Mouse (Mus musculus): ENCODE measurements at regions not wholly inside any gene's neighbourhood (a gene's known extent, or its start where the extent isn't known, plus 50 kb on each side); places are given as distances from the start of the nearest gene placed in this dataset.
"Not testable (repeated sequence)": the region's sequence is repeated elsewhere in the genome, so short reads cannot be mapped to it uniquely, and the experiment has no call there.

GRCm38 (mm10) chr9:5718585-5718984 is 373.4 kb downstream of the Casp12 start:
- H3K9ac ChIP-seq (replicated peaks; ENCODE audit: low read length); H3K4me3 ChIP-seq (ENCODE audit: low read depth, low read length); H3K27ac ChIP-seq (replicated peaks; ENCODE audit: low read depth, low read length); H3K27me3 ChIP-seq (ENCODE audit: control insufficient read depth, insufficient read depth, low read length); H3K9me3 ChIP-seq (replicated peaks; ENCODE audit: control insufficient read depth, low read length); DNase-seq (ENCODE audit: low spot score); H3K4me2 ChIP-seq (ENCODE audit: low read depth, low read length); H3K4me1 ChIP-seq (ENCODE audit: control insufficient read depth, insufficient read depth, low read length); H3K36me3 ChIP-seq (replicated peaks; ENCODE audit: control insufficient read depth, insufficient read depth, low read depth, low read length); ATAC-seq (replicated peaks; ENCODE audit: insufficient number of reproducible peaks, low FRiP score, low TSS enrichment, low read depth): not testable (repeated sequence)
- 88% methylated on average over 2 of the region's 2 CpGs for WGBS

- H3K4me1 ChIP-seq (ENCODE audit: control insufficient read depth, insufficient read depth, low read length), result no peaks in the 10 kb centered on the region
- no peak overlapping the region for H3K9ac ChIP-seq (replicated peaks; ENCODE audit: low read length)
- no peak overlapping the region for H3K4me3 ChIP-seq (ENCODE audit: low read depth, low read length)
- ATAC-seq (replicated peaks; ENCODE audit: insufficient number of reproducible peaks, low FRiP score, low TSS enrichment, low read depth), result no peak
- no peaks in the 10 kb centered on the region for H3K27me3 ChIP-seq (ENCODE audit: control insufficient read depth, insufficient read depth, low read length)
- no peaks in the 10 kb centered on the region for H3K36me3 ChIP-seq (replicated peaks; ENCODE audit: control insufficient read depth, insufficient read depth, low read depth, low read length)
- no peak overlapping the region for H3K4me2 ChIP-seq (ENCODE audit: low read depth, low read length)
- no peaks in the 10 kb centered on the region for H3K9me3 ChIP-seq (replicated peaks; ENCODE audit: control insufficient read depth, low read length)
- no peak overlapping the region for H3K27ac ChIP-seq (replicated peaks; ENCODE audit: low read depth, low read length)
- no peak for DNase-seq (ENCODE audit: low spot score)
These were observed 383.6 kb downstream of the Casp12 start for GRCm38 (mm10) chr9:5728843-5729242.

- Histone ChIP-seq H3K27me3 (ENCODE audit: control insufficient read depth, insufficient read depth, low read length) (no peaks in the 10 kb centered on the region), H3K9me3 (replicated peaks; ENCODE audit: control insufficient read depth, low read length) (no peaks in the 10 kb centered on the region)
- ATAC-seq (replicated peaks; ENCODE audit: insufficient number of reproducible peaks, low FRiP score, low TSS enrichment, low read depth), result peak; percentile 44
These were observed 407.6 kb downstream of the Casp12 start for GRCm38 (mm10) chr9:5752686-5753301.

GRCm38 (mm10) chr9:5753785-5754184 is 408.6 kb downstream of the Casp12 start:
- ATAC-seq (replicated peaks; ENCODE audit: insufficient number of reproducible peaks, low FRiP score, low TSS enrichment, low read depth), result no peak
- H3K27me3 ChIP-seq (ENCODE audit: control insufficient read depth, insufficient read depth, low read length), result no peaks in the 10 kb centered on the region

More at GRCm38 (mm10) chr9:5752686-5753301, 407.6 kb downstream of the Casp12 start:
- Histone ChIP-seq H3K4me2 (ENCODE audit: low read depth, low read length) (no peak overlapping the region), H3K4me3 (ENCODE audit: low read depth, low read length) (no peak overlapping the region), H3K4me1 (ENCODE audit: control insufficient read depth, insufficient read depth, low read length) (no peaks in the 10 kb centered on the region), H3K27ac (replicated peaks; ENCODE audit: low read depth, low read length) (no peak overlapping the region), H3K9ac (replicated peaks; ENCODE audit: low read length) (no peak overlapping the region), H3K36me3 (replicated peaks; ENCODE audit: control insufficient read depth, insufficient read depth, low read depth, low read length) (no peaks in the 10 kb centered on the region)
- DNase-seq (ENCODE audit: low spot score), result no peak

GRCm38 (mm10) chr9:5761215-5761614 is 407.2 kb upstream of the Pdgfd start:
- ATAC-seq (replicated peaks; ENCODE audit: insufficient number of reproducible peaks, low FRiP score, low TSS enrichment, low read depth) (no peak), DNase-seq (ENCODE audit: low spot score) (no peak)
- Histone ChIP-seq H3K36me3 (replicated peaks; ENCODE audit: control insufficient read depth, insufficient read depth, low read depth, low read length) (no peaks in the 10 kb centered on the region), H3K9ac (replicated peaks; ENCODE audit: low read length) (no peak overlapping the region), H3K4me3 (ENCODE audit: low read depth, low read length) (no peak overlapping the region), H3K9me3 (replicated peaks; ENCODE audit: control insufficient read depth, low read length) (no peaks in the 10 kb centered on the region), H3K4me1 (ENCODE audit: control insufficient read depth, insufficient read depth, low read length) (no peaks in the 10 kb centered on the region), H3K27ac (replicated peaks; ENCODE audit: low read depth, low read length) (no peak overlapping the region), H3K4me2 (ENCODE audit: low read depth, low read length) (no peak overlapping the region), H3K27me3 (ENCODE audit: control insufficient read depth, insufficient read depth, low read length) (no peaks in the 10 kb centered on the region)
- WGBS, result 95% methylated on average over 2 of the region's 2 CpGs

More at GRCm38 (mm10) chr9:5753785-5754184, 408.6 kb downstream of the Casp12 start:
- H3K36me3 ChIP-seq (replicated peaks; ENCODE audit: control insufficient read depth, insufficient read depth, low read depth, low read length), result no peaks in the 10 kb centered on the region
- no peak for DNase-seq (ENCODE audit: low spot score)
- WGBS, result 83% methylated on average over 3 of the region's 3 CpGs
- H3K4me1 ChIP-seq (ENCODE audit: control insufficient read depth, insufficient read depth, low read length), result no peaks in the 10 kb centered on the region
- H3K9ac ChIP-seq (replicated peaks; ENCODE audit: low read length), result no peak overlapping the region
- H3K9me3 ChIP-seq (replicated peaks; ENCODE audit: control insufficient read depth, low read length), result no peaks in the 10 kb centered on the region
- H3K4me2 ChIP-seq (ENCODE audit: low read depth, low read length), result no peak overlapping the region
- no peak overlapping the region for H3K27ac ChIP-seq (replicated peaks; ENCODE audit: low read depth, low read length)
- H3K4me3 ChIP-seq (ENCODE audit: low read depth, low read length), result no peak overlapping the region

- Histone ChIP-seq H3K27me3 (ENCODE audit: control insufficient read depth, insufficient read depth, low read length) (no peaks in the 10 kb centered on the region), H3K4me1 (ENCODE audit: control insufficient read depth, insufficient read depth, low read length) (no peaks in the 10 kb centered on the region), H3K4me2 (ENCODE audit: low read depth, low read length) (no peak overlapping the region), H3K4me3 (ENCODE audit: low read depth, low read length) (no peak overlapping the region), H3K36me3 (replicated peaks; ENCODE audit: control insufficient read depth, insufficient read depth, low read depth, low read length) (no peaks in the 10 kb centered on the region), H3K9ac (replicated peaks; ENCODE audit: low read length) (no peak overlapping the region), H3K9me3 (replicated peaks; ENCODE audit: control insufficient read depth, low read length) (no peaks in the 10 kb centered on the region), H3K27ac (replicated peaks; ENCODE audit: low read depth, low read length) (no peak overlapping the region)
- DNase-seq (ENCODE audit: low spot score), result no peak
- ATAC-seq (replicated peaks; ENCODE audit: insufficient number of reproducible peaks, low FRiP score, low TSS enrichment, low read depth), result no peak
- WGBS, result 93% methylated on average over 2 of the region's 2 CpGs
These were observed 398.5 kb upstream of the Pdgfd start for GRCm38 (mm10) chr9:5769927-5770326.

- Histone ChIP-seq H3K4me3 (ENCODE audit: low read depth, low read length) (no peak overlapping the region), H3K4me2 (ENCODE audit: low read depth, low read length) (no peak overlapping the region), H3K9ac (replicated peaks; ENCODE audit: low read length) (no peak overlapping the region), H3K9me3 (replicated peaks; ENCODE audit: control insufficient read depth, low read length) (no peaks in the 10 kb centered on the region), H3K36me3 (replicated peaks; ENCODE audit: control insufficient read depth, insufficient read depth, low read depth, low read length) (no peaks in the 10 kb centered on the region), H3K4me1 (ENCODE audit: control insufficient read depth, insufficient read depth, low read length) (no peaks in the 10 kb centered on the region), H3K27ac (replicated peaks; ENCODE audit: low read depth, low read length) (no peak overlapping the region), H3K27me3 (ENCODE audit: control insufficient read depth, insufficient read depth, low read length) (no peaks in the 10 kb centered on the region)
- ATAC-seq (replicated peaks; ENCODE audit: insufficient number of reproducible peaks, low FRiP score, low TSS enrichment, low read depth), result no peak
- no peak for DNase-seq (ENCODE audit: low spot score)
These were observed 397.2 kb upstream of the Pdgfd start for GRCm38 (mm10) chr9:5771158-5771557.
